Mouse (Mus musculus) myocyte (in vitro differentiated cells): ENCODE data around the gene Ak2.

Experiments
- CEBPB ChIP-seq: IDR thresholded peaks from 2 replicates; pipeline ENCODE4 v1.6.1; 2011; ENCODE audit warnings: mild to moderate bottlenecking, moderate library complexity; ENCODE audit not compliant: poor library complexity, insufficient read depth, severe bottlenecking
- E2F4 ChIP-seq: IDR thresholded peaks from one replicate; pipeline ENCODE4 v1.6.1; 2011; ENCODE audit warnings: mild to moderate bottlenecking, control low read depth, moderate library complexity; ENCODE audit not compliant: insufficient read depth
- MAX ChIP-seq: IDR thresholded peaks from one replicate; pipeline ENCODE4 v1.6.1; 2011; ENCODE audit warnings: low read depth, mild to moderate bottlenecking, control low read depth
- MYOD1 ChIP-seq, 3 experiments: IDR thresholded peaks; one replicate each; pipeline ENCODE4 v1.6.1; 2011; ENCODE audit warnings: control low read depth in 2 of 3, low read depth in 2 of 3, mild to moderate bottlenecking in 2 of 3, moderate library complexity in 1 of 3; ENCODE audit not compliant: insufficient read length in 2 of 3, control insufficient read depth in 1 of 3
- POLR2A ChIP-seq: IDR thresholded peaks from one replicate; pipeline ENCODE4 v1.6.1; 2011; ENCODE audit warnings: low read depth, mild to moderate bottlenecking, control low read depth, moderate library complexity; ENCODE audit not compliant: insufficient read length
- POLR2AphosphoS2 ChIP-seq: IDR thresholded peaks from one replicate; pipeline ENCODE4 v1.6.1; 2011; ENCODE audit warnings: low read depth, control low read depth; ENCODE audit not compliant: insufficient read length
- REST ChIP-seq: IDR thresholded peaks from one replicate; pipeline ENCODE4 v1.6.1; 2011; ENCODE audit warnings: mild to moderate bottlenecking, control low read depth, moderate library complexity; ENCODE audit not compliant: insufficient read depth, insufficient read length
- SRF ChIP-seq: IDR thresholded peaks from one replicate; pipeline ENCODE4 v1.6.1; 2011; ENCODE audit warnings: low read depth; ENCODE audit not compliant: control insufficient read depth, insufficient read length
- TCF12 ChIP-seq: IDR thresholded peaks from one replicate; pipeline ENCODE4 v1.6.1; 2011; ENCODE audit warnings: mild to moderate bottlenecking, control low read depth; ENCODE audit not compliant: poor library complexity, insufficient read depth, severe bottlenecking
- TCF3 ChIP-seq: IDR thresholded peaks from one replicate; pipeline ENCODE4 v1.6.1; 2011; ENCODE audit warnings: low read depth, control low read depth; ENCODE audit not compliant: insufficient read length
- USF1 ChIP-seq: IDR thresholded peaks from one replicate; pipeline ENCODE4 v1.6.1; 2011; ENCODE audit warnings: low read depth, mild to moderate bottlenecking, control low read depth, moderate library complexity

DNA sequence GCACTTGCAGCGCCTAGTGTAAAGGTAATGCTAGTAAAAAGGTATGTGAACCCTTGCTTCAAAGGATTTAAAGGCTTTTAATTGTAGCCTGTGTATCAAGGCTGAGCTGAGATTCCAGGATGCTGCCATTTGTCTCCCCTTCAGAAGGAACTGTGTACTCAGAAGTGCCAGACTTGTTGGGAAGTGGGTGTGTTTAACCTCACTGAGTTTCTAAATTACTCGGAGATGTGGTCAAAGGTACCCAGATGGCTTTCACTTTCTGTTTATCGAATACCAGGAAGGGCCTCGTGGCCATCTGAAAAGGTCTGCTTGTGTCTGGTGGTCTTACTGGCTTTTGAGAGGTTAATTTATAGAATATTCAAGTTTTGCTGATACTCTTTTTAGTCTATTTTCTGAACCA lies 68.2 kb downstream of the Ak2 start:
- TF ChIP-seq POLR2A (no peak), CEBPB (no peak), E2F4 (no peak), POLR2AphosphoS2 (no peak), MYOD1 (IDR thresholded peaks at IDR 0.05; ENCODE audit: control insufficient read depth in 1 of 3, insufficient read length in 2 of 3, low read depth in 2 of 3) (no peak), MAX (no peak), USF1 (no peak), TCF12 (no peak), REST (no peak), SRF (no peak), TCF3 (no peak)
